Comparison of ENCODE assay signal across 9 mouse cellular contexts in the genomic region with DNA sequence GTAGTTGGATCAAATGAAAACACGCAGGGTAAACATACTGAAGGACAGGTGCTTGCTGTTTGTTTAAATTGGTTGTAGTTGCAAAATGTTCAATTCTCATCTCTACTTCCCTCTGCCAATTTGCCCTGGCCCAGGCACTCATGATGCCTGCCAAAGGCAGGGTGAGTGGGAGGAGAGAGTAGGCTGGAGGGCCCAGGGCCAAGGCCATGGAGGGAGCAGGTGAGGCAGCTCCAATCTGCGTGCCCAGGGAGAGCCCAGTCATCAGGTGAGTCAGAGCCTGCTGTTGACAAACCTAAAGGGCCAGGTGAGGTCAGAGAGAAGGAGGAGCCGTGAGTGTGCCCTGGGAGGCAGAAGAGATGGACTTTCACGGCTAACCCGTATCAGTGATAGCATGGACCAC. TPM values are rescaled to one million over a fixed set of nuclear protein-coding genes. Genes with fewer than 3 reads are reported as not detected.
A peak's percentile ranks its signal among the peaks of the same experiment; 100 is the strongest.
DNase-seq lines count a peak whose midpoint lies in the region; ATAC-seq lines count a peak whose summit lies in the region.
"Had no signal": no experiment of that assay in that cellular context is flagged by ENCODE, and none has a peak within 500 bp of the region (broad histone marks: within the 10 kb centered on the region; RNA-seq: fewer than 3 reads in every experiment).

No protein-coding gene starts in this region.

- no peaks in the 10 kb centered on the region for H3K27me3 ChIP-seq in hindbrain, embryonic 13.5 days

- H3K4me2 ChIP-seq in hindbrain, embryonic 13.5 days: no peak overlapping the region

- no peaks in the 10 kb centered on the region for H3K9me3 ChIP-seq in hindbrain, embryonic 13.5 days
- H3K9me3 ChIP-seq: megakaryocyte, embryonic 14.5 days had no signal

- 94% methylated on average over 5 of the region's 5 CpGs for WGBS in hindbrain, embryonic 13.5 days

- no peaks in the 10 kb centered on the region for H3K36me3 ChIP-seq in hindbrain, embryonic 13.5 days

- H3K27ac ChIP-seq in hindbrain, embryonic 13.5 days: no peak overlapping the region

- peaks cover 10% of the 10 kb centered on the region for H3K4me1 ChIP-seq in hindbrain, embryonic 13.5 days (replicated peaks)

- H3K4me3 ChIP-seq in hindbrain, embryonic 13.5 days: no peak overlapping the region
- H3K4me3 ChIP-seq: megakaryocyte, embryonic 14.5 days had no signal

- no peak for ATAC-seq in hindbrain, embryonic 13.5 days (ENCODE audit: low FRiP score)

- intact Hi-C loops in gastrocnemius, postnatal 36 days (cut with DNase I): loop anchor here (5.0 kb wide), 1 partner anchor 75 kb away; no protein-coding TSS in a partner anchor

- peak; percentile 73 to 81 for DNase-seq in adrenal gland, adult (ENCODE audit: inconsistent age in 2 of 2, low spot score in 1 of 2)
- no peak for DNase-seq in adrenal gland, adult 18-20 months (ENCODE audit: low spot score in 2 of 2)
- DNase-seq in 3T3-L1 (ENCODE audit: low read depth, low spot score): peak; percentile 15
- DNase-seq in gonadal fat pad, adult 2 months (ENCODE audit: low read depth): peak; percentile 96
- DNase-seq in lung, adult 18-20 months: peak; percentile 90 to 93
- no peak for DNase-seq in natural killer cell, adult 2 months (ENCODE audit: low spot score in 2 of 2)
- DNase-seq in gastrocnemius, postnatal 36 days: no peak

- no peak overlapping the region for H3K9ac ChIP-seq in hindbrain, embryonic 13.5 days

RNA-seq across cellular contexts. Expression of a gene that starts 46.4 kb away (rescaled TPM):
- 10 to 100 TPM; 10.7 to 23.0 TPM for total RNA-seq in adrenal gland, adult 18-20 months (2021)
- 15.2 and 17.4 TPM in 2 replicates for polyA plus RNA-seq in gonadal fat pad, adult 2 months (2012; rRNA removed)
- 17.9 and 18.0 TPM in 2 replicates for polyA plus RNA-seq in hindbrain, embryonic 13.5 days (2015; fragmentation: Nextera tagmentation; extraction: Ambion mirVana)
- 1 to 10 TPM; 3.7 to 5.8 TPM for total RNA-seq in gastrocnemius, postnatal 36 days (2021)

Comparison
In these comparisons a context has a peak if more than half of its experiments do, and no peak if none do; other contexts are left out.
1. DNase-seq: peak in adrenal gland, adult (2 of 2), 3T3-L1 (single experiment), gonadal fat pad, adult 2 months (single experiment) and lung, adult 18-20 months (2 of 2); none in adrenal gland, adult 18-20 months (0 of 2), natural killer cell, adult 2 months (0 of 2) and gastrocnemius, postnatal 36 days (0 of 2).